Mouse (Mus musculus): ENCODE data around the gene Alk.

GRCm38 (mm10) chr17:72535304-72535703 lies 69.1 kb downstream of the Alk start:
- TF ChIP-seq CTCF (IDR thresholded peaks at IDR 0.05; ENCODE audit: control insufficient read depth, insufficient read depth, insufficient read length) (no peak), FOSL1 (IDR thresholded peaks at IDR 0.05; ENCODE audit: insufficient read depth, low read length, poor library complexity, severe bottlenecking) (no peak), USF1 (IDR thresholded peaks at IDR 0.05; ENCODE audit: low read depth) (no peak)

Measured in C2C12 (cell line).